Mouse (Mus musculus): Measurements from ENCODE around the gene Upk3b.

Upk3b gene

DNA sequence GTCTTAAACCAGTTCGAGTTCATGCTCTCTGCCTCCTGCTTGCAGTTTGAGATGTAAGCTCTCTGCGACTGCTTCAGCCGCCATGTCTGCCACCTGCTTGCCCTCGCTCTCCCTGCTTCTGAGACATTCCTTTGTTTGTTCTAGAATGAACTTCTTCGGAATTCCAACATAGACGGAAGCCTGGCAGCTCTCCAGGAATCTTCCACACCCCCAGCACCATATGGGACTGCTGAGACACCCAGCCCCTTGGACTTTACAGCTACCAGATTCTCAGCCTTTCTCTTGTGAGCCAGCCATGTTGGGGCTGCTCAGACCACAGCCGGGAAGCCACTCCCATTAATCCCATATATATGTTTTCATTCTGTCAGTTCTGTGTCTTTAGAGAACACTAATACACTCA, 38.0 kb downstream of the Upk3b start:
- no peak for DNase-seq (ENCODE audit: low spot score)

DNA sequence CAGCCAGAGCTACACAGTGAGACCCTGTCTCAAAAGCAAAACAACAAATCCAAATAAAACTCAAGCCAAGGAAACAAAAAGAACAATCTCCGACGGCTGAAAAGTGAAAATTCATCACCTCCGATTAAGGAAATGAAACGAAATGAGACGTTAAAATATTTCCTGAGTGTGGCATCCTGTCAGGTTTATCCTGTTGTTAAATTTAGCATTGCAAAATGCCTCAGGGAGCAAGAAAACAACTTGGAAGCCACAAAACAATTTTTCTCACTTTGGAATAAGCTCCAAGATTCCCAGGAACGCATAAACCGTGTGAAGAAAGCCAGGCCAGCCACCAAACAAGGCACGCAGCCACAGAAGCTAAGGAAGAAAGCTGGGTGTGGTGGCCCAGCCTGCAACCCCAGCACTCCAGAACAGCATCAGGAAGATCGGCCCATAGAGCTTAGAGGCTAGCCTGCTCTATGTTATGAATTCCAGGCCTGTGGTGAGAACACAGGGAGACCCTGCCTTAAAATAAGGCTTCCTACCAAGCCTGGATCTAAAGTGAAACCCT, 38.8 kb downstream of the Upk3b start:
- no peak for DNase-seq (ENCODE audit: low spot score)

DNA sequence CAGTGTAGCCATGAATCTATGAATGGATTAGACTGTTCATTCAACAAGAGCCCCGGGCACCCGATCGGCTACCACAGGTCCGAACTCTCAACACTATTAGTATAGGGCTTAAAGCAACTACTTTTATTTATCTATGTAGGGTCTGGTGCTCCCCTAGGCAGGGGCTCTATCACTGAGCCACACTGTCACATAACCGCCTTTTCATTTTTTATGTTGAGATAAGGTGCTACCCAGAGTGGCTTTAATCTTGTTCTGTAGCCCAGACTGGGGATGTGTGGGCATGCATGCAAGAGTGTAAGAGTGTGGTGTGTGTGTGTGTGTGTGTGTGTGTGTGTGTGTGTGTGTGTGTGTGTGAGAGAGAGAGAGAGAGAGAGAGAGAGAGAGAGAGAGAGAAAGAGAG, 39.8 kb downstream of the Upk3b start:
- no peak for DNase-seq (ENCODE audit: low spot score)

DNA sequence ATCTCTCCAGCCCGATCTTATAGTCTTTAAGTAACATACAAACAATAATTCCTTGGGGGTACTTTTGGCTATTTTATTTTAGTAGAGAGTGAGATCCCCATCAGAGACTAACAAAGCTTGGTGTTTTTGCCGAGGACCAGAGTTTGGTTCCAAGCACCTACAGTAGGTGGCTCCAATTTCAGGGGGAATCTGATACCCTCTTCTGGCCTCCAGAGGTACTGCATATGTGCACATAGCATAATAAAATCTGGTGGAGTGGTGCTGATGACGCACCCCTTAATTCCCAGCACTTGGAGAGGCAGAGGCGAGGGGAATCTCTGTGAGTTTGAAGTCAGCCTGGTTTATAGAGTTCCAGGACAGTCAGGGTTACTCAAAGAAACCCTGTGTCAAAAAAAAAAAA, 44.0 kb downstream of the Upk3b start:
- DNase-seq (ENCODE audit: low spot score): no peak

DNA sequence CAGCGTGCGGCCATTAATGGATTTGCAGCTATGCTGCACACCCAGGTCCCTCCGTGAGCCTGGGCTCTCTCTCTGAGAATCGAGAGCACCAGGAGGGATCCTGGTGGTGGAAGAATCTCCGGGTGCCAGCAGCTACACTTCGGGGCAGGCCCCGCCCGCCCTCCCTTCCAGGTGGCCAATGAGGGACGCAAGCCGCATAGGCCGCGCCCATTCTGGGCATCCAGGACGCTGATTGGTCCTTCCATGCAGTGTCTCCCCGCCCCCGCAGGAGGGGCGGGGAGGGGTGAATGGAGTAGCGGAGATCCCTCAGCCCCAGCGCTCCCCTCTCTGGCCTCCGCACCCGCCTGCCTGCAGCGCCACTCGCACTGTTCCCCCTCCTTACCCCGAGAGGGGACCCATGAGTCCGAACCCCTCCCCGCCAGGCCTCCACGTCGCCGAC, 45.4 kb downstream of the Upk3b start, which contains the start of gene Rasa4:
Gene Rasa4, plus strand, starts transcription at position 248 of the 439 bp plus-strand sequence.
- DNase-seq (ENCODE audit: low spot score): peak; percentile 90

DNA sequence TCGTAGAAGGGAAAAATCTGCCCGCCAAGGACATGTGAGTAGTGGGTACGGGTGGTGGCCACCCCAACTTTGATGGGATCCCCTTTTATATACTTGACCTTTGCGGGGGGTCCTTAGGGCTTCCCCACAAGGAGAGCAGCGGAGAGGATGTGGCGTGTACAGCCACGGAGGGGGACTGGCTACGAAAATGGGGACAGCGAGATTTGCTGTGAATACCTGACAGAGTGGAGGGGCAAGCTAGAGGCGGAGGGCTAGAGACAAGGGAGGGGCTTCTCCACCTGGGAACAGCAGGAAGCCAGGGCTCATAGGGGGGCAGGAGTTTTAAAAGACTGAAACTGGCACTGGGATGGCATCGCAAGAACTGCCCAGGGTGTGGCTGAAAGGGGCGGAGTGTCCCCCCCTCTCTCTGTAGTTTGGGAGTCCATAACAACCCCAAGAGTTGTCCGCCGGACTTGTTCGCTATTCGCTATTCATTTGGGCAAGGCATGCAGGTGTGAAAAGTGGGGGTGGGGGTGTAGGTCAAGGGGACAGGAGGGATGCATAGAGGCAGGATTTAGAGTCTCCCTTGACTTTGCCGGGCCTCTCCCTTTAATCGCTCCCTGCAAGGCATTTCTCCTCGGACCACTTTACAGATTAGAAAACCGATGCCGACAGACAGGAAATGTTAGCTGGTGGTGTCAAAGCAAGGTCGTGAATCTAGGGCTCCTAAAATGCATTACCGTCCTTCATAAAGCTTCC, 46.0 kb downstream of the Upk3b start:
- no peak for DNase-seq (ENCODE audit: low spot score)

DNA sequence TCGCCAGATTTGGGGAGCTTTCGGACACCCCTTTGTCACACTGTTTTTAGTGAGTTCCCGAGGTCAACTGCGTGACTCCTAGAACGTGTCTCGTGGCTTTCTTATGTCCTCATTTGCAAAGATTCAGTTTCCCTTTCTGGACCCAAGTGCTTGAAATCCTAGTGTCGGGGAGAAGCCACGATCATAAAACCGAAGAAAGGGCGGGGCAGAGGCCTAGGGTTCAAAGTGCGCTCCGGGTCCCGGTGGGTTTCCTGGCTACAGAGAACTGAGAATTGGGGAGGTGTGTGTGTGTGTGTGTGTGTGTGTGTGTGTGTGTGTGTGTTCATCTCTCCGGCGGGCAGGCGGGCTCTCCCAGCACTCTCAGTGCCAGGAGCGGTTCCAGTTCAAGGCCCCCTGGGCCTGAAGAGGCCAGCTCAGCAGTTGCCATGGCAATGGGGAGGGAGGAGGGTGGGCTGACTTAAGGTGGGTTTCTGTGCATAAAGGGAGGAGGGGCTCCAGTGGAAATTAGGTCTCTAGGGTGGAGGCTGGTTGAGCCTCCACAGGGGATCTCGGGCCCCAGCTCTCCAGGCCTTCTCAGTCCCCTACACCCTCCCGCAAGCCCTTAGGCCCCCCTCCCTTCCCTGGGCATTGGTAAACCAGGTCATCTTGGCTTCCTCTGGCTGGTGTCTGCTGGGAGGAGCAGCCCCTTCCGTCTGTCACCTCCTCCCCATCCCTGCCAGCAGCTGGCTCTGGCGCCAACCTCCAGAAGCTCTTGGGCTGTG, 46.8 kb downstream of the Upk3b start:
- DNase-seq (ENCODE audit: low spot score): peak; percentile 31

DNA sequence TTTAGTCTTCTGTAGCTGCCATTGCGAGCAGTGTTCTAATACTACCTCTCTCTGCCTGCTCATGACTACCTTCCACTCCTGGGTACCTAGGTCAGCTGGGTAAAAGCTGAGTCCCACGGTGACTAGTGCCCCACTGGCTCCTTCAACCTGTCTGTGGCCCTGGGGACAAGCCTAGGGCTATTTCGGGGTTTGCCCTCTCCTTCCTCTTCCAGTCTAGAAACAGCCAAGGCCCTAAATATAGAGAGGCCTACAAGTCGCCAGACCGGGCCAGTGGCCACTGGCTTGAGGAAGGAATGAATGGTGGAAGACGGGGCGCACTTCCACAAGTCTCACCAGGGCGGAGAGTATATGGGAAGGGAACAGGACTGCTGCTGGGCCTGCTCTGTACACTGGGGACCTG, 48.0 kb downstream of the Upk3b start:
- DNase-seq (ENCODE audit: low spot score): no peak

DNA sequence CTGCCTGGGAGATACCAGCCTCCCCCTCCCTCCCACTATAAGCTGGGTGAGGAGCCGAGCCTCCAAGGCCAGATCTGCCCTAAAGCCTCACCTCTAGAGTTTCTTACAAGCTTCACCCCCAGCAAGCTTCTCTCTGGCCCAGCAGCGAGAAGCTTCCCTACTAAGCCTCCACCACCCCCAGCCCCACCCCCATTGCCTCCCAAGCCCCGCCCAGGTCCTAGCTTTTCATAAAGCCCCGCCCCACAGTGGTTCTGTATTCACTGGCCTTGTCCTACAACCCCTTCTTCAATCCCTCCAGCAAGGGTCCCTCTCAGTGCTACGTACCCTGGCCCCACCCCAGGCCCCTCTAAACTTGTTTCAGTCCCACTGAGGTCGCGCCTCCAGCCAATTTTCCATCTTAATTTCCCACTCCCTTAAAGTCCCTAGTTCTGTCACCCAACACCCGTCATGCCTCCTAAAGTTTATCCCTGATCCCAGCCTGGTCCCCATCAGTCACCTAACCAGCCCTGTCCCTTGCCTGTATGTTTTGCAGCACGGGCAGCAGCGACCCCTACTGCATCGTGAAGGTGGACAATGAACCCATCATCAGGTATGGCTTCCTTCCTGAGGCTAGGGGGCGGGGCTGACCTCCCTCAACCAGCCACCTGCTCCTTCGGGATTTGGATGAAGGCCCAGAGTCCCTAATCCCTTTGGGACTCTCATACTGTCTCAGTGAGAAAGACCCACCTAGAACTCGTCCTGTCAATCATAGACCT, 50.7 kb downstream of the Upk3b start:
- DNase-seq (ENCODE audit: low spot score): no peak

DNA sequence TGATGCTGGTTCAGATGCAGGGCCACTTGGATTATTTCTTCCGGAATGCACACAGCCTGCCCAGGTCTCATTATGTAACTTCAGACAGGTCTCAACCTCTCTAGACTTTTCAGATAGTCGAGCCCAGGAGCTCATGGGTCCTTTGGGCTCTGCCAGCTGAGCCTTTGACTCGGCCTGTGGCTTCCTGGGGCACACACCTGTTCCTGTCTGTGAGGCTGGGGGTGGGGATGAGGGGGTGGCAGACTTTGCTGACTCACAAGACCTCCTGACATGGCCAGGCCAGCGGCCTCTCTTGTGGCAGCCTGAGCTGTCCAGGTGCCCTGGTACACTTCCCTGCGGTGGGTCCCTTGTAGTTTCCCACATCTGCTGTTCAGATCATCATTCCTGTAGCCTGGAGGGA, 53.6 kb downstream of the Upk3b start:
- DNase-seq (ENCODE audit: low spot score): no peak

DNA sequence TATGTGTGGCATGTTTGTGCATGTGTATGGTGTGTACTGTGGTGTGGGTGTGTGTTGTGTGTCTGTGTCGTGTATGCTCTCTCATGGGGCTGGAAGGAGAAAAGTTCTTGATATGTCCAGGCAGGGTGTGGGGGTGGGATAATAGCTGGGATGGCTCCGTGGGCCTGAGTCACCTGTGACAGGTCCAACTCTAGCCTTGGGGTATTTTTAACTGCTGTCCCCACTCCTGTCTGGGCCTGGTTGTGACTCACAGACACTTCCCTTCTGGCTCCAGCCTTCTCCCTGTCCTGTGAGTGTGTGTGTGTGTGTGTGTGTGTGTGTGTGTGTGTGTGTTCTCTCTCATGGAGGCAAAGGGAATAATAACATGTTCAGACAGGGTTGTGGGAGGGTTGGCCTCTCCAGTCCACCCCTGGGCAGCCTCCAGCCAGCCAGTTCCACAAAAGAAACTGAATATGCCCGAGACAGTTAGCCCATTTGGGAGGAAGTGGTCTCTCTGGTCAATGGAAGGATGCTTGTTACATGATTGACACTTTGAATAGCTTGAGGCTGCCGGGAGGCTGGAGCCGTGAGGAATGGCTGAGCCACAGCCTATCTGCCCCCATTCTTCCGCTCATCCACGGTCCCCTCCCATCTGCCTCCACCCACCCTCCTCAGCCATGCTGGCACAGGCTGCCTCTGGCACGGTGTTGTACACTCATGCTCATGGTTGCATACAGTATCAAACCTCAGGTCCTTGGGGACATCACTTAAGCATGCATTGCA, 56.1 kb downstream of the Upk3b start:
- no peak for DNase-seq (ENCODE audit: low spot score)

DNA sequence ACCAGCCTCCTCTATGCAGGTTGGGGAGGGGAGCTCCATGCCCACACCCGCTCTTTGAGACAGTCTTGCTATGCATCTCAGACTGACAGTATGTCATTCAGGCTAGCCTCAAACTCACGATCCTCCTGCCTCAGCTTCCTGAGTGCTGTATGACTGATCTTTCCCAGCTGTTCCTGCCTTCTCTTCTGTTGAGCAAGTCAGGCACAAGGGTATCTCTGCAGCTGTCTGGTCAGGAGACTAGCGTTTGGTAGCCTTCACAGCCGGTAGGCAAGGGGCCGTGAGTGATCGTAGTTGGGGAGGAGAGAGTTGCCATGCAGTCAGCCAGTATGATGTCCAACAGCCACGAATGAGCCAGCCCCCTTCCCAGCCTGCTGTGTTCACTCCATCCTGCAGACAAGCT, 56.8 kb downstream of the Upk3b start:
- DNase-seq (ENCODE audit: low spot score): no peak
